In genomic region chr8:64757956-64758355, GRCm38 (mm10) we compare ENCODE assay signal across 20 mouse cellular contexts.
"Had no signal": no experiment of that assay in that cellular context is flagged by ENCODE, and none has a peak within 500 bp of the region (broad histone marks: within the 10 kb centered on the region; RNA-seq: fewer than 3 reads in every experiment).

No protein-coding gene starts in this region.

- H3K4me1 ChIP-seq: midbrain, embryonic 13.5 days had no signal

- H3K4me2 ChIP-seq: lung, embryonic 14.5 days; midbrain, embryonic 11.5 days; midbrain, embryonic 13.5 days; neural tube, embryonic 13.5 days; neural tube, embryonic 15.5 days had no signal

- H3K4me3 ChIP-seq: megakaryocyte, embryonic 14.5 days; midbrain, embryonic 13.5 days; myocyte; neural tube, embryonic 13.5 days; neural tube, embryonic 15.5 days had no signal

- H3K9me3 ChIP-seq: megakaryocyte, embryonic 14.5 days; midbrain, embryonic 13.5 days; neural tube, embryonic 13.5 days; neural tube, embryonic 15.5 days had no signal

- ATAC-seq: midbrain, embryonic 13.5 days; midbrain, embryonic 16.5 days had no signal

- H3K9ac ChIP-seq: lung, embryonic 14.5 days; midbrain, embryonic 13.5 days; neural tube, embryonic 13.5 days; neural tube, embryonic 15.5 days had no signal

- DNase-seq: lung, adult 18-20 months; lung, embryonic 14.5 days; lung, postnatal 10 days; lung, postnatal 36 days; retina, postnatal 1 day; right cerebral cortex, adult 18-20 months; right cerebral cortex, postnatal 25 days; right cerebral cortex, postnatal 4 days; spleen, adult 18-20 months; thymus, adult 18-20 months; thymus, postnatal 14 days; thymus, postnatal 36 days had no signal

- H3K27me3 ChIP-seq: megakaryocyte, embryonic 14.5 days; midbrain, embryonic 13.5 days; neural tube, embryonic 13.5 days; neural tube, embryonic 15.5 days had no signal

- H3K27ac ChIP-seq: macrophage; midbrain, embryonic 13.5 days; neural tube, embryonic 13.5 days; neural tube, embryonic 15.5 days had no signal
